Mouse (Mus musculus) thymus, adult 18-20 months (tissue): Measurements from ENCODE around the gene Lasp1.

ENCODE experiments used
- DNase-seq, 2 experiments: peaks; one replicate each; pipeline ENCODE4 v3.0.0; 2022; ENCODE audit warnings: mixed read lengths in 2 of 2

Lasp1 gene

DNA sequence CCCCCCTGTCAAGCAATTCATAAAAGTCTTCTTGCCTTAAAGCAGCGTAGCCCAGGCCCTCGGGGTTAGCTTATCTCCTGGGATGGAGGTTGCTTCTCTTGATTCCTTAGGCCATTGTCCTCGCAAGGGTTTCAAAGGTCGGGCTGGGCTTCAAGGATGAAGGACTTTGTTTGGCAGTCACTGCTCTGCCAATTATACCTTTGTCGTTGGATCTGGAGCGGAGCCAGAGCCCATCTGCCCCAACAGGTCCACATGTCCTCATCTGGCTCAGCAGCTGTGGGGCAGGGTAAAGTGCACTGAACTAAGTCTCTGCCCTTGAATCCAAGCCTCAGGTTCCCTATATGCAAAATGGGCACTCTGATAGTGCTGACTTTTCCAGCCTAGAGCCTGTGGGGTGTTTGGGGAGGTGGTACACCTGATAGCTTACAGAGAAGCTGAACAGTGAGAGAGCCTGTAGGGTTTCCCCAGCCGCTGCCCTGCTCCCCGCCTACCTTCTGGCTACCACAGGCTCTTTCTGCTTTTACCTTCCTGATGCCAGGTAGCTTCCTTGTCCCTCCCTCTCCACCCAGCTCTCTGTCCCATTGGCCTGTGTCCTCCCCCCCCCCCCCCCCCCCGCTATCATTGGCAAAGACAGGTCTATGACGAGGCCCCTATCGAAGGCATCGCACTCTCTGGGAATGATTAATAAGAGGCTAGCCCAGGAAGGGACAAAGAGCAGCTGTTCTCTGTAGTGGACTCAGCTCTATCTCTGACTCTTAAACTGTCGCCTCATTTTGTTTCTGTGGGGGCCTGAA lies 13.0 kb downstream of the Lasp1 start:
- no peak for DNase-seq

DNA sequence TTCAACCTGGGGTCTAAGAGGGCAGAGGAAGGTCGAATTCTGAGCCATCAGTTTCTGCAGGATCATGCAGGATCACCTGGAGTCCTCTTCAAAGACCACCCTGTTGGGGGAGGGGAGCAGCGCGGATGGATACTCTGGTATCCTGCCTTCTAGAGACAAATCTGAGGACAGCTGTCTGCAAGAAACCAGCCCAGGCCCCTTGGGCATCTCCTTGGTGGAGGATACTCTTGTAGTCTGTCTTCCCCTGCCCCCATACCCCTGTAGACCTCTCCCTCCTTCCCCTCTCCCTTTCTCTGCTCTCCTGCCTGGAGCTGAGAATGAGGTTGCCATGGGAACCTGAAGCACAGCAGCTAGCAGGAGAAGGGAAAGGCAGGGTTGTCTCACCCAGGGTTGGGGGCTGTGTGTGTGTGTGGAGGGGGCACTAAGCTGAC lies 13.7 kb downstream of the Lasp1 start:
- no peak for DNase-seq

DNA sequence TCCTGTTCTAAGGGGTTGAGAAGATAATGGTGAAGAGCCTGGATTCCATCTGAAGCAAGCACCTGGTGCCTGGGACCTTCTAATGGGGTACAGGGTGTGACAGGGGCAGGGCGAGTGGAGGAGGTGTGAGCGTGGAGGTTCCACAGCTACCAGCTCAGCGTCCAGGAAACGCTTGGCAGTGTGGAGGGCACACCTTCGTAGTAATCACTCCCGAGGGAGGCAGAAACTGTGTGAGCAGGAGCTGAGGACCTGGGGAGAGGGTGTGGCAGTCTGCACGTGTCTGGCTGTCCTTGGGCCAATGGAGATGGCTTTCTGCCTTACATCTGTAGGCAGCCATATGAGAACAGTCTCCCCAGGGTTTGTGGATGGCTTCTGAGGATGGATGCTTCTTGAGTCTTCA lies 14.3 kb downstream of the Lasp1 start:
- DNase-seq = no peak

DNA sequence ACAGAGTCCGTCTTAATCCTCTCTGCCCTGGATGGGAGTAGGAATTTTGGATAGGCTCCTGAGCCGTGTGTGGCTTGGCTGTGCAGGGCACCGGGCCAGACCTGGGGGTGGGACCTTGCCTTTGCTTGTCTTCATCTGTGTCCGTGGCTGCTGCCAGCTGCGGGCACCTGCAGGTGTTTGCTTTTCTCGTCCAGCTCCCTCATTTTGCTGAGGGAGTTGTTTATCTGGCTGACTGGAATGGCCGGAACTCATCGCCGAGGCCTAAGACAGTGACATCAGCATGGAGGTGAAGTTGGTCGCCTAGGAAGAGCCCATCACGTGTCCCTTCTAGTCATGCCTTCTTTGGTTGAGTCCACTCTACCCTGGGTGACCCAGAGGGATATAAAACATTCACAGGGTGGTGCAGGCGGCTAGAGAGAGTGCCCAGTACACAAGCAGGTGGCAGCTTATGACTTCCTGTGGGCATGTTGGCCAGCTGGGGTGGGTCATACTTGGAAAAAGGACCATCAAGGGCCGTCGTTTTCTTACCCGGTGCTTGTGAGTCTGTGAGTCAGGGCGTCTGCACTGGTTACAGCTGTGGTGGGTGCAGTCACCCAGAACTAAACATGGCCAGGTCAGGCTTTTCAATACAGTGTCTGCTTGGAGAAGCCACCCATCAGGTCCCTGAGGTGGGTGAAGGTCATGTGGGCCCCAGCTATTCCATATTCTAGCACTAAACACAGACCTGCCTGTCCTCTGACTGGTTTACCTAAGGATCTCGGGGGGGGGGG lies 15.1 kb downstream of the Lasp1 start:
- DNase-seq = no peak

GRCm38 (mm10) chr11:97815736-97816135 lies 16.9 kb downstream of the Lasp1 start:
- DNase-seq = no peak

GRCm38 (mm10) chr11:97816176-97816575 lies 17.4 kb downstream of the Lasp1 start:
- no peak for DNase-seq

GRCm38 (mm10) chr11:97816916-97817315 lies 18.1 kb downstream of the Lasp1 start:
- DNase-seq = no peak

DNA sequence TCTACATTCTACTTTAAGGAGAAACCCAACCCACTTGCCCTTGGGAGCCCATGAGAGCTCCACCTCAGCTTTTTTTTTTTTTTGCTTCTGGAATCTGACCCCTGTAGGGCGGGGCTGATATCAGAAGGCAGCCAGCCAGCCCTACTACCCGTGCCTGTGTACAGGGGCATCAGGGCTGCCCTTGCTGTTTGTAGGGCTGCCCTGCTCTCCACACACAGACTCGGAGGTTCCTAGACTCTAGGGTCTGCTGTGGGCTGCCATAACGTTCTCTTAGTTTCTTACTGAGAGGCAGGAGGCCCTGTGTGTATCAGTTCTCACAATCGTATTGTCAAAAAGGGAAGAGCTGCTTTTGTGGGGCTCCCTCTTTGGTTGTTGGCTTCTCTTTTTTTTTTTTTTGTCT lies 18.6 kb downstream of the Lasp1 start:
- no peak for DNase-seq

- no peak for DNase-seq
Measured at GRCm38 (mm10) chr11:97818003-97818402, 19.2 kb downstream of the Lasp1 start.

DNA sequence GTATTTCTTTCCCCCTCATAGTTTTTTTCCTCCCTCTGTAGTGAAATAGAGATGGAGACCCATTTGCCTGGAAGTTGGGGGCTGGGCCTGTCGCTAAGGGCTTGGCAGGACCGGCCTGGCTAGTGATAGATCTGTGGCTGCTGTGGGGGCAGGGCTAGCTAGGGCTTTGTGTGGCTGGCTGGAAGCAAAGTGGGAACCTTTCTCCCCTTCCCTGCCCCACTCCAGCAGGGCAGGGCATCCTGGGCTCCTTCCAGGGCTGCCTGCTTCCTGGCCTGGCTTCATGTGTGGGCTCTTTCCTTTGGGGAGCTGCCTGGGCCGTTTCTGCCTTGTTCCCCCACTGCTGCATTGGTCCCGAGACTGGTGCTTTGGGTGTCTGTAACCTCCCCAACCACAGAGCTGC lies 19.8 kb downstream of the Lasp1 start:
- no peak for DNase-seq

GRCm38 (mm10) chr11:97819102-97819501 lies 20.3 kb downstream of the Lasp1 start:
- DNase-seq = no peak

DNA sequence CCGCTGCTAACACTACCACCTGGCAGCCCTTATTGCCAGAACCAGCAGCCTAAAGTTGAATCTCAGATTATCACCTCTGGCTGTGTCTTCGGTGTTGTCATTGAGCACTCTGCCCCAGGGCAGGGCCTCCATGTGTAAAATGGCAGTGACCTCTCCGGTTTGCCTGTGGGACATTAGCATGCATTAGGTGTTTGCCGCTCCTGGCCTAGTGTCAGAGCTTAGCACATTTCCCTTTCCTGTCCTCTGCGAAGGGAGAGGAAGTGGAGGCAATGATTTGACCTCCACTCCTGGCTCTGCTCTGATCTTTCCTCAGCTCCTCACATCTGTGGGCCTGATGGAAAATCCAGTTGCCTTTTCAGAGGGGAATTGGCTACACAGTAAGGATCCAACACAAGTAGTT lies 21.1 kb downstream of the Lasp1 start:
- DNase-seq = no peak

- no peak for DNase-seq
Measured at GRCm38 (mm10) chr11:97820840-97821239, 22.0 kb downstream of the Lasp1 start.

DNA sequence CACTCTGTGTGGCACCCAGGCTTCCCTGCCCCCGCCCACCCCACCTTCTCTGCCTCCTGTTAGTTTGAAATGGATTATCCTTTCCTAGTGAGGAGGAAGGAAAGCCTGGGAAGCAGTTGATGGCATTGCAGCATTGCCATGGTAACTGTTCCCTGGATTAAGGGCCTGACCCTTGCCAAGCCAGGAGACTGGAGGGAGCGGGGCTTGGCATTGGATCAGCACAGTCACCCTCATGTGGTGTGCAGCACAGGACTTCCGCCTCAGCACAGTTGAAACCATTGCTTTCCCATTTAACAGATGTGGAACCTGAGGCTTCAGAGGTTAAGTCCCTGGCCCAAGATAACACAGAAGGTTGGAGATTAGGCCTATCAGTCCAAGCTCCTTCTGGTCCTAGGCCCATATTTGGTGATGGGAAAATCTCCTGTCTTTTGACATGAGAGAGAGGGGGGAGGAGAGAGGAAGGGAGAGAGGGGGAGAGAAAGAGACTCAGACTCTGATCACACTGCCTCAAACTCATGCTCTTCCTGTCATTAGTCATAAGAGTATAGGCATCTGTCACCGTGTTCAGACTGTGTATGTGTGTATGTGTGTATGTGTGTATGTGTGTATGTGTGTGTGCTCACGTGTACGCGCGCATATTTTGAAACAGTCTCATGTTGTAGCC lies 22.7 kb downstream of the Lasp1 start:
- no peak for DNase-seq

- no peak for DNase-seq
Measured at GRCm38 (mm10) chr11:97822840-97823603, 24.2 kb downstream of the Lasp1 start.

DNA sequence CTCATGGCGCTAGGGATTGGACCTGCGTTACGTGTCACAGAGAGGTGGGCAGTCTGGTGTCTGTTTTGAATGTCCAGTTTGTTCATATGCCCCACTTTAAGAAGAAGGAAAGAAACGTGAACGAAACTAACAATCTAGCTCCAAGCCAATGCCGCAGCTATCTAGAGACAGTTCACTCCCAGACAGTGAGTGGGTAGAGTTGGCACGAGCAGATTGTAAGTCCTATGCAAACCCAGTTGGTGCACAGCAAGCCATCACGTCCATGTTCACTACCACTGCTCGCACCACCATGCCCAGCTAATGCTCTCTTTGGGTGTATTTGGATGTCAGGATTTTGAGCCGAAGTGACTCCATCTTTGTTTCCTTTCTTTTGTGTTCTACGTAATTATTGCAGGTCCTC lies 25.4 kb downstream of the Lasp1 start:
- DNase-seq = no peak

DNA sequence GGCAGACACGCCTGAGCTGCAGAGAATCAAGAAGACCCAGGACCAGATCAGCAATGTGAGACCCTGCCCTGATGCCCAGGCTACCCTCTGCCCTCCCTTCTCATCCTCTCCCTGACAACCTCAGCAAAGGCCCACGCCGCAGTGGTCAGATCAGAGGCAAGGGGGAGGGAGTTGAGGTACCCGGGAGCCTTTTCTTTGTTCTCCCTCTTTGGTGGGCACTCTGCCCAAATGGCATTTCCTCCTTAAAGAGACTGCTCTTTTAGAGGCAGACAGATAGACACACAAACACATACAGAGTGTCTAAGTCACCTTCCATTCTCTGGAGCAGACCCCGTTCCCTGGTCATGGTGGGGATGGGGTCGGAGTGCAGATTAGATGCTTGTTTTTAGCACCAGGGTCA lies 26.1 kb downstream of the Lasp1 start:
- peak in 1 of 2 experiments; percentile 36 for DNase-seq

GRCm38 (mm10) chr11:97825295-97825694 lies 26.5 kb downstream of the Lasp1 start:
- peak; percentile 74 to 83 for DNase-seq

DNA sequence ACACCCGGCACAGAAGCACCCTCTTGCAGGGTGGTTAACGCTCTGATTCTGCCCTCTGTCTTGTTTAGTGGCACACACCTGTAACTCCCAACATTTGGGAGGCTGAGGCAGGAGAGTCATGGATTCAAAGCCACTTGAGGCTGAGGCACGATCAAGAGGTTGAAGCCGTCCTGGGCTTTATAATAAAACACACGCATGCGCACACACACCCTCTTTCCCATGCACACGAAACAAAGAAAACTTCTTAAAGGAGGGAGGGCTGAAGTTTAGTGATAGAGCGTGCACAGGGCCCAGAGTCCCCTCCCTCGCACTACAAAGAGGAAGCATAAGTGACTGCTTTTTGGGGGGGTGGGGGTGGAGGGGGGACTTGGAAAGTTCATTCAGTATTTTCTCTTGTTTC lies 27.2 kb downstream of the Lasp1 start:
- peak in 1 of 2 experiments; percentile 58 for DNase-seq

- DNase-seq = no peak
Measured at GRCm38 (mm10) chr11:97826414-97826813, 27.6 kb downstream of the Lasp1 start.

DNA sequence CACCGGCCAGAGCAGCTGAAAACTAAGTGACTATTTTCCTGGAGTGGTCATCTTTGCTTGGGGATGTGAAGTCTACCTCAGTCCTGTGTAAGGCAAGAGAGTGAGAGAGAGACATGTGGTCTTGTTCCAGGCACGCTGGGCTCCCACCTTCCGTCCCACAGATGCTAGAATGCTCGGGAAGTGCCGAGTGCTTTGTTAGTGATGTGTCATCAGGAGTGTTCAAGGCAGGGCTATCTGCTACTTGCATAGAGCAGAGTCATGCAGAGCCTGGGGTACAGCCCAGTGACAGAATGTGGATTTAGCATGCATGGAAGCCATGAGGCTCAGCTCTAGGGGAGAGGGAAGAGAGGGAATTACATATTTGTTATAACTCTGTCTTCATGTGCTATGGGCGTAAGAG lies 28.9 kb downstream of the Lasp1 start:
- DNase-seq = no peak

DNA sequence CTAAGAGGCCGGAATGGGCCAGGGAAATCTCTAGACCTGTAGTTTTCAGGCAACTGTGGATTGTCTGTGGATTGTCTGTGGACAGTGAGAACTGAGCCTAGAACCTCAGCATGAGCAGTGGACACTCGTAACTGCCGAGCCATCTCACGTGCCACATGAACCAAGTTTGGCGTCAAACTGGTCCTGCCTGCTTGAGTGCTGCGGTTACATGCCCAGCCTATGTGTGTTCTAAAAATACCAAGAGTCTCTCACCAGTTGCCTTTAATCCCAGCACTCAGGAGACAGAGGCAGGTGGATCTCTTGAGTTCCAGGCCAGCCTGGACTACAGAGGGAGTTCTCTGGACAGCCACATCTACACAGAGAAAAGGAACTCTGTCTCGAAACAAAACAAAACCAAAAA lies 30.6 kb downstream of the Lasp1 start:
- no peak for DNase-seq

GRCm38 (mm10) chr11:97829913-97830476 lies 31.2 kb downstream of the Lasp1 start:
- no peak for DNase-seq
